Mouse (Mus musculus): ENCODE results near the gene 1110008P14Rik. TPM values are rescaled to one million over a fixed set of nuclear protein-coding genes. Genes with fewer than 3 reads are reported as not detected.
A peak's percentile ranks its signal among the peaks of the same experiment; 100 is the strongest.

The 1110008P14Rik gene
- polyA plus RNA-seq, 1 experiment from 2014 or later = 41.3 TPM

DNA sequence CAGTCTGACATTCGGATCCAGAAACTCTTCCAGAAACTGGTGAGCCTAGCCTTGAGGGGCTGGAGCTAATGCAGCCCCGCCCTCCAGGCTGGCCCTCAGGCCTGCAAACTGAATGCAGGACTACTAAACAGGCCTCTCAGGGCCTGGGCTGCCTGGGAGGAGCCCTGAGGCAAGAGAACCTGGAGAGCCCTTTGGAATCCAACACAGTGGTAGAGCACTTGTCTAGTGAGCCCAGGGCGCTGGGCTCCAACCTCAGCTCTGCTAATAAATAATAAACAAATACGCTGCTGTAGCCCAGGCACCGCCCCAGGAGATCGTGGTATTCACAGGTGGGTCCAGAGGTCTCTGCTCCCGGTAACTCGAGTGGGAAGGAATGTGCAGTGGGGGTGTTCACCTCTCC lies 9.1 kb upstream of the 1110008P14Rik start:
- no peak overlapping the region for H3K4me3 ChIP-seq (ENCODE audit: low read depth, low read length)
- H3K4me1 ChIP-seq (ENCODE audit: control insufficient read depth, insufficient read depth, low read length) = no peaks in the 10 kb centered on the region; the same call in 1 of the 2 replicates
- no peaks in the 10 kb centered on the region for H3K36me3 ChIP-seq (replicated peaks; ENCODE audit: control insufficient read depth, insufficient read depth, low read depth, low read length)
- H3K27ac ChIP-seq (replicated peaks; ENCODE audit: low read depth, low read length) = no peak overlapping the region
- H3K9me3 ChIP-seq (replicated peaks; ENCODE audit: control insufficient read depth, low read length) = no peaks in the 10 kb centered on the region
- no peak overlapping the region for H3K4me2 ChIP-seq (ENCODE audit: low read depth, low read length)
- 66% methylated on average over 8 of the region's 8 CpGs for WGBS
- no peaks in the 10 kb centered on the region; the same call in 1 of the 2 replicates for H3K27me3 ChIP-seq (ENCODE audit: control insufficient read depth, insufficient read depth, low read length)
- DNase-seq (ENCODE audit: low spot score) = no peak
- ATAC-seq (replicated peaks; ENCODE audit: insufficient number of reproducible peaks, low FRiP score, low TSS enrichment, low read depth) = no peak
- H3K9ac ChIP-seq (replicated peaks; ENCODE audit: low read length) = no peak overlapping the region

DNA sequence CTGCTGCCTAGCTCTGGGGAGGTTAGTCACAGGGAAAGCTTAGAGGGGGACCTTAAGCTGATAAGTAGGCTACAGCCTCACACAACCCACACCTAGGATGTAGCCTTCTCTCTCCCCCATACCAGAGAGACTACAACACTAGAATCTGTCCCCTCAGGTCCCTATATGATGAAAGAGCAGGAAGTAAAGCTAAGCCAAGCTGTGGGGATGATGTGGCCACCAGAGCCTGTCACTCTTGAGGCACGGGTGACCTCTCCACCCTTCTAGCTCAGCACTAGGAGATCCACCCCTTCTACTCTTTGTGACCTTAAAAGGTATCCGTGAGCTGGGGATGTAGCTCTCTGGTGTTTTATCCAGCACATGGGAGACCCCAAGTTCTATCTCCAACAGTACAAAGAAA lies 7.4 kb upstream of the 1110008P14Rik start:
- no peak overlapping the region for H3K4me3 ChIP-seq (ENCODE audit: low read depth, low read length)
- no peaks in the 10 kb centered on the region for H3K36me3 ChIP-seq (replicated peaks; ENCODE audit: control insufficient read depth, insufficient read depth, low read depth, low read length)
- H3K4me2 ChIP-seq (ENCODE audit: low read depth, low read length) = no peak overlapping the region
- no peak overlapping the region for H3K27ac ChIP-seq (replicated peaks; ENCODE audit: low read depth, low read length)
- H3K27me3 ChIP-seq (ENCODE audit: control insufficient read depth, insufficient read depth, low read length) = no peaks in the 10 kb centered on the region
- H3K4me1 ChIP-seq (ENCODE audit: control insufficient read depth, insufficient read depth, low read length) = no peaks in the 10 kb centered on the region; the same call in 1 of the 2 replicates
- no peaks in the 10 kb centered on the region for H3K9me3 ChIP-seq (replicated peaks; ENCODE audit: control insufficient read depth, low read length)
- WGBS = 82% methylated on average over 2 of the region's 2 CpGs
- DNase-seq (ENCODE audit: low spot score) (no peak), ATAC-seq (replicated peaks; ENCODE audit: insufficient number of reproducible peaks, low FRiP score, low TSS enrichment, low read depth) (no peak)
- H3K9ac ChIP-seq (replicated peaks; ENCODE audit: low read length) = no peak overlapping the region

GRCm38 (mm10) chr2:32387706-32388490 lies 6.2 kb upstream of the 1110008P14Rik start, which contains the start of gene Lcn2:
TSS of gene Lcn2 (minus strand) at chr2:32388252.
- DNase-seq (ENCODE audit: low spot score) (no peak), ATAC-seq (replicated peaks; ENCODE audit: insufficient number of reproducible peaks, low FRiP score, low TSS enrichment, low read depth) (no peak)
- Histone ChIP-seq H3K9ac (replicated peaks; ENCODE audit: low read length) (no peak within 1 kb of the TSS), H3K4me2 (ENCODE audit: low read depth, low read length) (no peak within 1 kb of the TSS), H3K4me3 (ENCODE audit: low read depth, low read length) (no peak within 1 kb of the TSS), H3K9me3 (replicated peaks; ENCODE audit: control insufficient read depth, low read length) (no peaks in the 10 kb centered on the region), H3K4me1 (ENCODE audit: control insufficient read depth, insufficient read depth, low read length) (no peaks in the 10 kb centered on the region; the same call in 1 of the 2 replicates), H3K27ac (replicated peaks; ENCODE audit: low read depth, low read length) (no peak within 1 kb of the TSS), H3K27me3 (ENCODE audit: control insufficient read depth, insufficient read depth, low read length) (no peaks in the 10 kb centered on the region), H3K36me3 (replicated peaks; ENCODE audit: control insufficient read depth, insufficient read depth, low read depth, low read length) (no peaks in the 10 kb centered on the region)
- 71% methylated on average over 5 of the region's 5 CpGs for WGBS

DNA sequence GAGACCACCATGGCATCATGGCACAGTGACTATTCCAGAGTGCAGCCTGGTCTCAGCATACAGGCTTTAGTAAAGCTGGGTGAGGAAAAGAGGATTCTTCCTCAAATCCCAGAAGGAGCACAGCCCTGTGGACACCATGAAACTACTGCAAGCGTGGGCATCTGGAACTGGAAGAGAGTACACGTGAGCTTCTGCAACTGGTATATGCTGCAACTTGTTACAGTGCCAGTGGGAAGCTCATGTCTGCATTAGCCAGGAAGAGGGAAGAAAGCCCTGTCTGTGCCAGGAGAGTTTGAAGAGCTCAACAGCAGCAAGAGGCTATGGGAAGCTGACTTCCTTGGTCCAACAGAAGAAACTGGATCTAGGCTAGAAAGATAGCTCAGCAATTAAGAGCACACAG lies 951 bp upstream of the 1110008P14Rik start:
- no peak overlapping the region for H3K9ac ChIP-seq (replicated peaks; ENCODE audit: low read length)
- ATAC-seq (replicated peaks; ENCODE audit: insufficient number of reproducible peaks, low FRiP score, low TSS enrichment, low read depth) (no peak), DNase-seq (ENCODE audit: low spot score) (no peak)
- WGBS = 83% methylated on average over 2 of the region's 2 CpGs
- no peaks in the 10 kb centered on the region for H3K27me3 ChIP-seq (ENCODE audit: control insufficient read depth, insufficient read depth, low read length)
- no peak overlapping the region for H3K4me2 ChIP-seq (ENCODE audit: low read depth, low read length)
- H3K9me3 ChIP-seq (replicated peaks; ENCODE audit: control insufficient read depth, low read length) = no peaks in the 10 kb centered on the region
- H3K36me3 ChIP-seq (replicated peaks; ENCODE audit: control insufficient read depth, insufficient read depth, low read depth, low read length) = no peaks in the 10 kb centered on the region; the same call in none of the 2 replicates
- H3K27ac ChIP-seq (replicated peaks; ENCODE audit: low read depth, low read length) = no peak overlapping the region
- H3K4me1 ChIP-seq (ENCODE audit: control insufficient read depth, insufficient read depth, low read length) = peaks cover 4% of the 10 kb centered on the region
- no peak overlapping the region for H3K4me3 ChIP-seq (ENCODE audit: low read depth, low read length)

DNA sequence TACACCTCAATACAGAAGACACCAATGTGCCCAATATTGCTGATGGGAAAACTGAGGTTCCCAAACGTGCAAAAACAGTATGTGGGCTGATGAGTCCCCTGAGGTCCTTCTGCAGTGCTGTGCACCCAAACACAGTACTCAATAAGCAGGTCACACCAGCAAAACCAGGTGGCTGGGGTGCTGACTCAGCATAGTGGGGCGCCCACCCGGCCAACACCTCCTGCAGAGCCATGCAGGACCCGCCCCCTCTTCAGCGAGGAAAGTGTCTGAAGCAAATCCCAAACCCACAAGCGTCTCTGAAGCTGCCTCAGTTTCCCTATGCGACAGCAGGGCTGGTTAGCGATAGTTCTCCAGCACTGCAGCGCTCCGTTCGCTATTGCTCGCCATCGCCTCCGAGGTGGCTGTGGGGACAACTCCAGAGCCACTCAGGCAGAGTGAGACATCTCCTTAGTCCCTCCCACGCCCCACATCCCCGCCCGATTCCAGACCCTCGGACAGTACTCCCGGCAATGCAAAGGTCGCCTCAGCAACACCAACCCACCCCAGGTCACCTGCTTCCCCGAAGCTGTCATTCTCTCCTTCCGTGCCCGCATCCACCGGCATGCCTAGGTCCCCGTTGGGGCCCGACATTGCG lies 480 bp downstream of the 1110008P14Rik start:
- ATAC-seq (replicated peaks; ENCODE audit: insufficient number of reproducible peaks, low FRiP score, low TSS enrichment, low read depth) (peak; percentile 32; the same call in 1 of the 2 replicates), DNase-seq (ENCODE audit: low spot score) (peak; percentile 28)
- 1% methylated on average over 27 of the region's 27 CpGs for WGBS
- H3K27me3 ChIP-seq (ENCODE audit: control insufficient read depth, insufficient read depth, low read length) = no peaks in the 10 kb centered on the region
- H3K9me3 ChIP-seq (replicated peaks; ENCODE audit: control insufficient read depth, low read length) = no peaks in the 10 kb centered on the region
- H3K4me1 ChIP-seq (ENCODE audit: control insufficient read depth, insufficient read depth, low read length) = peaks cover 4% of the 10 kb centered on the region
- H3K27ac ChIP-seq (replicated peaks; ENCODE audit: low read depth, low read length) = no peak overlapping the region
- peaks cover 7% of the 10 kb centered on the region for H3K36me3 ChIP-seq (replicated peaks; ENCODE audit: control insufficient read depth, insufficient read depth, low read depth, low read length)
- H3K4me3 ChIP-seq (ENCODE audit: low read depth, low read length) = peak overlapping the region; percentile 62
- peak overlapping the region; percentile 97 for H3K4me2 ChIP-seq (ENCODE audit: low read depth, low read length)
- peak overlapping the region; percentile 59 for H3K9ac ChIP-seq (replicated peaks; ENCODE audit: low read length)

DNA sequence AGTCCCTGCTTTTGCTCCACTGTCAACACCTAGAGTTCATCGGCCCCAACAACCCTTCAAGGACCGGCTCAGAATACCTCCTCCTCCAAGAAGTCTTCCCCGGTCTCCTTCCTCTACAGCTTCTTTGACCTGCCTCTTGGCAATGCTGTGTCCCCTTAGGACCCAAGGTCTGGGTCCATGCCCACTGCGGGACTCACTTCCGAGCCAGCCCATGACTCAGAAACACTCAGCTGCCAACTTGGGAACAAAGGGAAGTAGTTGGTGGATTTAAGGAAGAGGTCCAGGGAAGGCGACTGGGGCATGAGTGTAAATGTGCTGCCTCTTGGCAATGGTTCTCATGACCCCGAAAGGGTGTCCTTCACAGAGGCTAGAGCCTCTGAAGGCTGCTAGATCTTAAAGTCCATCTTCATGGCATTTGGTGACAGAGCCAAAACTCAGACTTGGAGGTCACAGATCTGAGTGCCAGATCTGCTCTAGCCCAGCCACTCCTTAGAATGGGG lies 1.7 kb downstream of the 1110008P14Rik start:
- H3K4me3 ChIP-seq (ENCODE audit: low read depth, low read length) = no peak overlapping the region
- 91% methylated on average over 7 of the region's 7 CpGs for WGBS
- no peaks in the 10 kb centered on the region for H3K27me3 ChIP-seq (ENCODE audit: control insufficient read depth, insufficient read depth, low read length)
- H3K27ac ChIP-seq (replicated peaks; ENCODE audit: low read depth, low read length) = no peak overlapping the region
- peaks cover 10% of the 10 kb centered on the region for H3K36me3 ChIP-seq (replicated peaks; ENCODE audit: control insufficient read depth, insufficient read depth, low read depth, low read length)
- H3K4me1 ChIP-seq (ENCODE audit: control insufficient read depth, insufficient read depth, low read length) = peaks cover 4% of the 10 kb centered on the region
- H3K9me3 ChIP-seq (replicated peaks; ENCODE audit: control insufficient read depth, low read length) = no peaks in the 10 kb centered on the region
- DNase-seq (ENCODE audit: low spot score) (no peak), ATAC-seq (replicated peaks; ENCODE audit: insufficient number of reproducible peaks, low FRiP score, low TSS enrichment, low read depth) (no peak)
- no peak overlapping the region for H3K4me2 ChIP-seq (ENCODE audit: low read depth, low read length)
- H3K9ac ChIP-seq (replicated peaks; ENCODE audit: low read length) = no peak overlapping the region

DNA sequence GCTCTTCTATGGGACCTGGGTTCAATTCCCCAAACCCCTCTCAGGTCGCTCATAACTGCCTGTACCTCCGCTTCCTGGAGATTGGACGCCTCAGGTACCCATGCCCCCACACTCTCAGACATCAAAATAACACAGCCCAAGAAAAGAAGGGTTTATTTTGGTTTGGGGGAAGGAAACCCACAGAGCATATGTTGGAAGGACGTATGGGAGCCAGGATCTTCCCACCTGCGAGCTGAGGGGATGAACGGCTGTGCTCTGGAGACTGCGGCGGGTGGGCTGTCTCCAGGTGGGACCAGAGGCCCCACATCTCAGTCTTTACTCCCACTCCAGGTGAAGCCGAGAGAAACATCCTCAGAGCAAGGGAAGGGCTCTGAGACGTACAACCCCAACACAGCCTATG lies 4.8 kb downstream of the 1110008P14Rik start:
- DNase-seq (ENCODE audit: low spot score) (no peak), ATAC-seq (replicated peaks; ENCODE audit: insufficient number of reproducible peaks, low FRiP score, low TSS enrichment, low read depth) (no peak)
- no peaks in the 10 kb centered on the region for H3K27me3 ChIP-seq (ENCODE audit: control insufficient read depth, insufficient read depth, low read length)
- no peak overlapping the region for H3K9ac ChIP-seq (replicated peaks; ENCODE audit: low read length)
- H3K4me1 ChIP-seq (ENCODE audit: control insufficient read depth, insufficient read depth, low read length) = peaks cover 4% of the 10 kb centered on the region
- no peak overlapping the region for H3K27ac ChIP-seq (replicated peaks; ENCODE audit: low read depth, low read length)
- no peaks in the 10 kb centered on the region for H3K9me3 ChIP-seq (replicated peaks; ENCODE audit: control insufficient read depth, low read length)
- H3K4me3 ChIP-seq (ENCODE audit: low read depth, low read length) = no peak overlapping the region
- 90% methylated on average over 10 of the region's 10 CpGs for WGBS
- H3K36me3 ChIP-seq (replicated peaks; ENCODE audit: control insufficient read depth, insufficient read depth, low read depth, low read length) = peaks cover 15% of the 10 kb centered on the region
- H3K4me2 ChIP-seq (ENCODE audit: low read depth, low read length) = no peak overlapping the region
